Mouse (Mus musculus) CD4-positive, CD25-positive, alpha-beta regulatory T cell, adult 4 months (primary cell): ENCODE data around the gene Wscd2. TPM values are rescaled to one million over a fixed set of nuclear protein-coding genes. Genes with fewer than 3 reads are reported as not detected.

Experiments used
- ATAC-seq: one replicate; pipeline ENCODE4 v1.8.0; 2017
- polyA plus RNA-seq, 2 experiments: library from polyadenylated mRNA; unstranded; fragments of 100-300 nt; shearing (Covaris generic); gene quantifications; one replicate each; pipeline ENCODE4 v1.2.1; 2017

Wscd2 gene
- polyA plus RNA-seq, 2 experiments from 2014 or later: 1.4 to 1.5 TPM

GRCm38 (mm10) chr5:113485584-113486162, 4.5 kb upstream of the Wscd2 start:
- ATAC-seq: no peak

GRCm38 (mm10) chr5:113487879-113488278, 2.3 kb upstream of the Wscd2 start:
- ATAC-seq: no peak

- ATAC-seq: no peak
Observed at GRCm38 (mm10) chr5:113489617-113490016, 516 bp upstream of the Wscd2 start.

GRCm38 (mm10) chr5:113490467-113491260, 531 bp downstream of the Wscd2 start:
- ATAC-seq: no peak

- ATAC-seq: no peak
Observed at GRCm38 (mm10) chr5:113491552-113491951, 1.4 kb downstream of the Wscd2 start.

GRCm38 (mm10) chr5:113491988-113492387, 1.9 kb downstream of the Wscd2 start:
- ATAC-seq: no peak

GRCm38 (mm10) chr5:113492417-113493035, 2.4 kb downstream of the Wscd2 start:
- ATAC-seq: no peak

- no peak for ATAC-seq
Observed at GRCm38 (mm10) chr5:113493997-113494396, 3.9 kb downstream of the Wscd2 start.

GRCm38 (mm10) chr5:113496926-113497325, 6.8 kb downstream of the Wscd2 start:
- no peak for ATAC-seq

- ATAC-seq: no peak
Observed at GRCm38 (mm10) chr5:113499421-113499820, 9.3 kb downstream of the Wscd2 start.

GRCm38 (mm10) chr5:113503276-113503675, 13.1 kb downstream of the Wscd2 start:
- ATAC-seq: no peak

GRCm38 (mm10) chr5:113504654-113505053, 14.5 kb downstream of the Wscd2 start:
- no peak for ATAC-seq

- no peak for ATAC-seq
Observed at GRCm38 (mm10) chr5:113506065-113506464, 15.9 kb downstream of the Wscd2 start.

GRCm38 (mm10) chr5:113506779-113507178, 16.6 kb downstream of the Wscd2 start:
- no peak for ATAC-seq

- ATAC-seq: no peak
Observed at GRCm38 (mm10) chr5:113509167-113509566, 19.0 kb downstream of the Wscd2 start.

GRCm38 (mm10) chr5:113513640-113514039, 23.5 kb downstream of the Wscd2 start:
- no peak for ATAC-seq

GRCm38 (mm10) chr5:113514062-113514461, 23.9 kb downstream of the Wscd2 start:
- ATAC-seq: no peak

GRCm38 (mm10) chr5:113516119-113516872, 26.2 kb downstream of the Wscd2 start:
- ATAC-seq: no peak

GRCm38 (mm10) chr5:113516873-113517336, 26.8 kb downstream of the Wscd2 start:
- ATAC-seq: no peak

- no peak for ATAC-seq
Observed at GRCm38 (mm10) chr5:113517387-113517786, 27.3 kb downstream of the Wscd2 start.

GRCm38 (mm10) chr5:113521037-113521436, 30.9 kb downstream of the Wscd2 start:
- ATAC-seq: no peak

- ATAC-seq: peak; percentile 53
Observed at GRCm38 (mm10) chr5:113538826-113539225, 48.7 kb downstream of the Wscd2 start.

- ATAC-seq: peak; percentile 92
Observed at GRCm38 (mm10) chr5:113539438-113539837, 49.3 kb downstream of the Wscd2 start.
